Mouse (Mus musculus) left cerebral cortex, adult 2 months (tissue): ENCODE data around the gene Krt19. TPM values are rescaled to one million over a fixed set of nuclear protein-coding genes. Genes with fewer than 3 reads are reported as not detected.

Source experiments
- DNase-seq, 2 experiments: peaks; one replicate each; pipeline ENCODE4 v3.0.0; 2021 to 2022; ENCODE audit warnings: low spot score in 2 of 2, mixed read lengths in 1 of 2; ENCODE audit errors: extremely low spot score in 1 of 2
- H3K27ac ChIP-seq: fragments of 200-600 bp; 2 replicates; pipeline ENCODE4 v1.8.1; 2022
- H3K4me3 ChIP-seq: fragments of 200-600 bp; 2 replicates; pipeline ENCODE4 v1.8.1; 2022
- CTCF ChIP-seq: fragments of 200-600 bp; IDR thresholded peaks from 2 replicates; pipeline ENCODE4 v1.8.1; 2022; ENCODE audit warnings: antibody characterized with exemption, mild to moderate bottlenecking, moderate library complexity
- intact Hi-C: fragments of 180-260 bp; cut with DNase I; formaldehyde crosslinking; loops from one replicate; pipeline ENCODE4 v1.15.1; 2025
- total RNA-seq, 2 experiments: library from RNA; stranded (reverse); gene quantifications; 2 replicates each; pipeline ENCODE4 v1.2.3; 2021

Gene Krt19
- total RNA-seq, 2 experiments from 2014 or later: not detected

- no peak for TF ChIP-seq CTCF
- intact Hi-C loops: no loop called here
- Histone ChIP-seq H3K4me3 (no peak within 1 kb of the TSS), H3K27ac (no peak within 1 kb of the TSS)
- DNase-seq: no peak
Measured at GRCm38 (mm10) chr11:100121466-100121865, 27.0 kb downstream of the Krt19 start, which contains the start of gene Krt13. Gene Krt13 (minus strand): TSS chr11:100121566.

GRCm38 (mm10) chr11:100120331-100120730 is 28.1 kb downstream of the Krt19 start:
- no peak for DNase-seq
- TF ChIP-seq CTCF: no peak
- intact Hi-C loops: no loop called here

GRCm38 (mm10) chr11:100113742-100114029 is 34.8 kb downstream of the Krt19 start:
- H3K27ac ChIP-seq: no peak overlapping the region
- intact Hi-C loops: no loop called here
- no peak overlapping the region for H3K4me3 ChIP-seq
- no peak for DNase-seq
- no peak for TF ChIP-seq CTCF

More at GRCm38 (mm10) chr11:100120331-100120730, 28.1 kb downstream of the Krt19 start:
- H3K27ac ChIP-seq: no peak overlapping the region
- H3K4me3 ChIP-seq: no peak overlapping the region

GRCm38 (mm10) chr11:100112935-100113741 is 35.3 kb downstream of the Krt19 start:
- intact Hi-C loops: no loop called here
- no peak overlapping the region for H3K4me3 ChIP-seq

GRCm38 (mm10) chr11:100105576-100106122 is 42.8 kb downstream of the Krt19 start, which contains the start of gene Krt36:
Gene Krt36 (minus strand): TSS chr11:100105626.
- H3K27ac ChIP-seq: no peak within 1 kb of the TSS
- no peak for TF ChIP-seq CTCF
- no peak within 1 kb of the TSS for H3K4me3 ChIP-seq
- no peak for DNase-seq
- intact Hi-C loops: no loop called here

More at GRCm38 (mm10) chr11:100112935-100113741, 35.3 kb downstream of the Krt19 start:
- no peak for TF ChIP-seq CTCF
- no peak overlapping the region for H3K27ac ChIP-seq
- DNase-seq: no peak

GRCm38 (mm10) chr11:100102693-100103429 is 45.6 kb downstream of the Krt19 start:
- no peak for TF ChIP-seq CTCF
- intact Hi-C loops: no loop called here
- DNase-seq: no peak

GRCm38 (mm10) chr11:100100391-100100790 is 48.1 kb downstream of the Krt19 start:
- Histone ChIP-seq H3K4me3 (no peak overlapping the region), H3K27ac (no peak overlapping the region)
- intact Hi-C loops: no loop called here
- no peak for TF ChIP-seq CTCF
- no peak for DNase-seq

More at GRCm38 (mm10) chr11:100102693-100103429, 45.6 kb downstream of the Krt19 start:
- Histone ChIP-seq H3K27ac (no peak overlapping the region), H3K4me3 (no peak overlapping the region)

- no peak overlapping the region for H3K4me3 ChIP-seq
- H3K27ac ChIP-seq: no peak overlapping the region
- TF ChIP-seq CTCF: no peak
- DNase-seq: no peak
- intact Hi-C loops: no loop called here
Measured at GRCm38 (mm10) chr11:100097819-100098218, 50.6 kb downstream of the Krt19 start.

GRCm38 (mm10) chr11:100096141-100096540 is 52.3 kb downstream of the Krt19 start, which contains the start of gene Krt35:
Gene Krt35 (minus strand): TSS chr11:100096241.
- no peak for DNase-seq
- H3K4me3 ChIP-seq: no peak within 1 kb of the TSS
- intact Hi-C loops: no loop called here
- no peak for TF ChIP-seq CTCF
- H3K27ac ChIP-seq: no peak within 1 kb of the TSS

Other genes with a start within 250 kb of the Krt19 start
- not detected for gene Krtap31-1, start 240.7 kb downstream of the Krt19 start, total RNA-seq
- gene Gm11565, start 233.9 kb downstream of the Krt19 start, total RNA-seq: not detected
- not detected for gene Krtap31-2, start 212.4 kb downstream of the Krt19 start, total RNA-seq
- gene Krtap9-5, start 200.2 kb downstream of the Krt19 start, total RNA-seq: not detected
- gene Krtap29-1, start 169.6 kb downstream of the Krt19 start, total RNA-seq: not detected
- not detected for gene Krtap16-1, start 162.1 kb downstream of the Krt19 start, total RNA-seq
- gene Krtap17-1, start 154.7 kb downstream of the Krt19 start, total RNA-seq: not detected
- gene Krt33a, start 132.5 kb downstream of the Krt19 start, total RNA-seq: not detected
- gene Krt33b, start 118.8 kb downstream of the Krt19 start, total RNA-seq: not detected
- not detected for gene Krt34, start 107.1 kb downstream of the Krt19 start, total RNA-seq
- gene Krt31, start 98.1 kb downstream of the Krt19 start, total RNA-seq: not detected
- gene Krt32, start 60.4 kb downstream of the Krt19 start, total RNA-seq: not detected
- gene Krt35, start 52.4 kb downstream of the Krt19 start, total RNA-seq: not detected
- not detected for gene Krt36, start 43.0 kb downstream of the Krt19 start, total RNA-seq
- gene Krt13, start 27.1 kb downstream of the Krt19 start, total RNA-seq: not detected
- gene Krt15, start 12.7 kb downstream of the Krt19 start, total RNA-seq: not detected
- gene Krt9, start 44.6 kb upstream of the Krt19 start, total RNA-seq: 1 to 10 TPM; 3.2 to 3.4 TPM
- not detected for gene Krt14, start 58.9 kb upstream of the Krt19 start, total RNA-seq
- gene Krt16, start 100.2 kb upstream of the Krt19 start, total RNA-seq: not detected
- gene Krt17, start 112.4 kb upstream of the Krt19 start, total RNA-seq: not detected
- gene Krt42, start 121.2 kb upstream of the Krt19 start, total RNA-seq: not detected
- 100 to 1,000 TPM; 746 to 811 TPM for gene Eif1, start 171.2 kb upstream of the Krt19 start, total RNA-seq
- gene Gast, start 185.7 kb upstream of the Krt19 start, total RNA-seq: not detected
- 100 to 1,000 TPM; 150 to 194 TPM for gene Hap1, start 207.5 kb upstream of the Krt19 start, total RNA-seq
- gene Jup, start 249.1 kb upstream of the Krt19 start, total RNA-seq: 10 to 100 TPM; 51.2 to 53.7 TPM